Mouse (Mus musculus) megakaryocyte, embryonic 14.5 days (primary cell): ENCODE measurements at regions not wholly inside any gene's neighbourhood (a gene's known extent, or its start where the extent isn't known, plus 50 kb on each side); places are given as distances from the start of the nearest gene placed in this dataset.

Experiments
- FLI1 ChIP-seq: IDR thresholded peaks from 2 replicates; pipeline ENCODE4 v1.6.1; 2012; ENCODE audit warnings: low read length, inconsistent platforms, mixed read lengths
- GATA1 ChIP-seq: IDR thresholded peaks from 3 replicates; pipeline ENCODE4 v1.6.1; 2012; ENCODE audit warnings: mixed read lengths, low read length, inconsistent platforms, borderline replicate concordance

DNA sequence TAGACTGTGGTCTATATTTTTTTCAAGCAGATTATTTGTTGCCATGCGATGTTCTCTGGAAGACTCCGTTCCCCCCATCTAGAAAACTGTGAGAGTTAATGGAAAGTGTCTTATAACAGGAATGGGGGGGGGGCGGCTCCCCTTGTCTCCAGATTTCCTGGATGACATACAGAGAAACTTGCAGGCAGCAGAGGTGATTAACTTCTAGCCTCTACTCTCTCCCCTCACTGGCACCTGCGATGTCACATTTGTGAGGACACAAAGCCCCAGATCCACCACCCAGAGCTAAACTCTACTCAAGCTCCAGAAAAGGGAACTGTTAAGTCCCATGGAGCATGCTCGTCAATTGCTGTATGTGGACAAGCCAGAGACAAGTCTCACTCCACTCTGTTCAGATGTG is 267.6 kb downstream of the Fam49a start:
- TF ChIP-seq FLI1 (no peak), GATA1 (no peak)
